Mouse (Mus musculus): ENCODE measurements at regions not wholly inside any gene's neighbourhood (a gene's known extent, or its start where the extent isn't known, plus 50 kb on each side); places are given as distances from the start of the nearest gene placed in this dataset.

DNA sequence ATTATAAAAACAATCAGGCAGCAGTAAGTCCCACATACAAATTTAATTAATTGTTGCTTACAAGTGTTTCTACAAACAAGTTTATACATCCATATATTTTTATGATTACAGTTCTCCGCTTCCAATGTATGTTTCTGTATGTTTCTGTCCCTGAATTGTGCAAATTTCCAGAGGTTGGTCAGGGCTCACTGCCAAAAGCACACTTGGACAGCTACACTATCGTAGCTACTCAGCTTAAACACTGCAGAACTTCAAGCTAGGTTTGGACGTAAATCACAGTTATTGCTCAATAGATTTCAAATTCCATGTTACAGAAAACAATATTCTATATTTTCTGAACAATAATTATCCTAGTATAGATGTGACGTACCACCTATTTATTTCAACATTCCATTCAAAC is 646.8 kb upstream of the Cited2 start:
- TF ChIP-seq CTCF (IDR thresholded peaks at IDR 0.05; ENCODE audit: low read depth) = no peak
- no peak for TF ChIP-seq EP300 (IDR thresholded peaks at IDR 0.05; ENCODE audit: low read depth)

Measured in liver, postnatal 0 days (tissue).